Mouse (Mus musculus) neural tube, embryonic 10.5 days (tissue): ENCODE data around the gene Alox12.

Experiments used
- DNase-seq: peaks from one replicate; pipeline ENCODE4 v3.0.0-alpha.2; 2017; ENCODE audit warnings: low spot score; ENCODE audit errors: extremely low spot score

Gene Alox12

GRCm38 (mm10) chr11:70254931-70255531, at the start of gene Alox12:
Alox12 (minus strand) TSS chr11:70255353.
- DNase-seq: peak; percentile 62

GRCm38 (mm10) chr11:70302293-70302692, 47.1 kb upstream of the Alox12 start:
- DNase-seq: no peak

GRCm38 (mm10) chr11:70297836-70298454, 42.8 kb upstream of the Alox12 start:
- no peak for DNase-seq

GRCm38 (mm10) chr11:70297405-70297804, 42.3 kb upstream of the Alox12 start:
- no peak for DNase-seq

- no peak for DNase-seq
These were observed 38.7 kb upstream of the Alox12 start for GRCm38 (mm10) chr11:70293881-70294280.

GRCm38 (mm10) chr11:70291235-70291634, 36.1 kb upstream of the Alox12 start:
- no peak for DNase-seq

- no peak for DNase-seq
These were observed 34.1 kb upstream of the Alox12 start for GRCm38 (mm10) chr11:70289236-70289635.

- no peak for DNase-seq
These were observed 32.9 kb upstream of the Alox12 start for GRCm38 (mm10) chr11:70288102-70288501.

GRCm38 (mm10) chr11:70285686-70286085, 30.5 kb upstream of the Alox12 start:
- DNase-seq: no peak

GRCm38 (mm10) chr11:70284757-70285156, 29.6 kb upstream of the Alox12 start:
- DNase-seq: no peak

- no peak for DNase-seq
These were observed 28.5 kb upstream of the Alox12 start for GRCm38 (mm10) chr11:70283666-70284065.

- no peak for DNase-seq
These were observed 25.3 kb upstream of the Alox12 start for GRCm38 (mm10) chr11:70280441-70280840.

- no peak for DNase-seq
These were observed 23.8 kb upstream of the Alox12 start for GRCm38 (mm10) chr11:70278961-70279360.

- DNase-seq: no peak
These were observed 16.5 kb upstream of the Alox12 start for GRCm38 (mm10) chr11:70271641-70272040.

GRCm38 (mm10) chr11:70266405-70266804, 11.3 kb upstream of the Alox12 start:
- no peak for DNase-seq

- no peak for DNase-seq
These were observed 10.7 kb upstream of the Alox12 start for GRCm38 (mm10) chr11:70265819-70266218.

- no peak for DNase-seq
These were observed 10.1 kb upstream of the Alox12 start for GRCm38 (mm10) chr11:70265252-70265651.

GRCm38 (mm10) chr11:70259035-70259434, 3.9 kb upstream of the Alox12 start:
- DNase-seq: no peak

- DNase-seq: peak; percentile 26
These were observed 816 bp downstream of the Alox12 start for GRCm38 (mm10) chr11:70254337-70254736.

- DNase-seq: no peak
These were observed 3.3 kb downstream of the Alox12 start for GRCm38 (mm10) chr11:70251853-70252252.

- DNase-seq: no peak
These were observed 5.0 kb downstream of the Alox12 start for GRCm38 (mm10) chr11:70250150-70250549.

GRCm38 (mm10) chr11:70247136-70247845, 7.9 kb downstream of the Alox12 start:
- DNase-seq: peak; percentile 57

- no peak for DNase-seq
These were observed 12.6 kb downstream of the Alox12 start for GRCm38 (mm10) chr11:70242591-70242990.
